Mouse (Mus musculus) embryonic facial prominence, embryonic 12.5 days (tissue): Measurements from ENCODE around the gene Trit1. TPM values are rescaled to one million over a fixed set of nuclear protein-coding genes. Genes with fewer than 3 reads are reported as not detected.
A peak's percentile ranks its signal among the peaks of the same experiment; 100 is the strongest.

Source experiments
- ATAC-seq: fragments of 200-750 bp; cut with Nextera tagmentation; 2 replicates; pipeline ENCODE4 v1.8.0; 2017; ENCODE audit not compliant: insufficient number of reproducible peaks, insufficient read depth, low FRiP score, low TSS enrichment
- H3K27ac ChIP-seq: fragments of 300-500 bp; sonication (generic); 2 replicates; pipeline ENCODE4 v1.5.1; 2016; ENCODE audit warnings: mild to moderate bottlenecking
- H3K27me3 ChIP-seq: fragments of 300-500 bp; sonication (generic); 2 replicates; pipeline ENCODE4 v1.6.1; 2016; ENCODE audit warnings: mild to moderate bottlenecking, moderate library complexity
- H3K36me3 ChIP-seq: fragments of 300-500 bp; sonication (generic); 2 replicates; pipeline ENCODE4 v1.6.1; 2016; ENCODE audit warnings: mild to moderate bottlenecking
- H3K4me1 ChIP-seq: fragments of 300-500 bp; sonication (generic); 2 replicates; pipeline ENCODE4 v1.6.1; 2016
- H3K4me2 ChIP-seq: fragments of 300-500 bp; sonication (generic); replicated peaks from 2 replicates; pipeline ENCODE4 v1.6.1; 2016; ENCODE audit warnings: mild to moderate bottlenecking, moderate library complexity
- H3K4me3 ChIP-seq: fragments of 300-500 bp; sonication (generic); 2 replicates; pipeline ENCODE4 v1.5.1; 2016; ENCODE audit warnings: mild to moderate bottlenecking
- H3K9ac ChIP-seq: fragments of 300-500 bp; sonication (generic); 2 replicates; pipeline ENCODE4 v1.6.1; 2016; ENCODE audit warnings: mild to moderate bottlenecking, moderate library complexity
- H3K9me3 ChIP-seq: fragments of 300-500 bp; sonication (generic); 2 replicates; pipeline ENCODE4 v1.6.1; 2016; ENCODE audit warnings: mild to moderate bottlenecking, moderate library complexity
- WGBS: fragments of 180-500 bp; shearing (Covaris S2); methylation state at CpG from one replicate; pipeline ENCODE4 v1.1.7; 2016; 5-methylcytosine and 5-hydroxymethylcytosine counted together
- polyA plus RNA-seq: library from polyadenylated mRNA; unstranded; fragments of >200 nt; fragmentation: Nextera tagmentation; extraction: Ambion mirVana; gene quantifications from 2 replicates; pipeline ENCODE4 v1.2.1, GENCODE M21; 2016

Gene Trit1
- polyA plus RNA-seq, 1 experiment from 2014 or later: 23.4 TPM

- H3K27ac ChIP-seq: no peak overlapping the region
- WGBS: 100% methylated on average over 1 of the region's 1 CpGs
Observed at GRCm38 (mm10) chr4:123022896-123023295, 6.5 kb downstream of the Trit1 start.

GRCm38 (mm10) chr4:123025418-123025817, 9.0 kb downstream of the Trit1 start:
- ATAC-seq: no peak
- no peak overlapping the region for H3K27ac ChIP-seq
- H3K27me3 ChIP-seq: no peaks in the 10 kb centered on the region
- no peak overlapping the region for H3K9ac ChIP-seq
- 84% methylated on average over 2 of the region's 2 CpGs for WGBS
- no peak overlapping the region for H3K4me3 ChIP-seq
- H3K4me2 ChIP-seq: no peak overlapping the region
- H3K36me3 ChIP-seq: peaks cover 38% of the 10 kb centered on the region
- H3K4me1 ChIP-seq: no peaks in the 10 kb centered on the region
- H3K9me3 ChIP-seq: no peaks in the 10 kb centered on the region

More at GRCm38 (mm10) chr4:123022896-123023295, 6.5 kb downstream of the Trit1 start:
- no peak overlapping the region for H3K9ac ChIP-seq
- H3K4me1 ChIP-seq: peaks cover 14% of the 10 kb centered on the region
- no peak overlapping the region for H3K4me2 ChIP-seq
- no peaks in the 10 kb centered on the region for H3K9me3 ChIP-seq
- no peak overlapping the region for H3K4me3 ChIP-seq
- ATAC-seq: no peak
- no peaks in the 10 kb centered on the region for H3K27me3 ChIP-seq
- H3K36me3 ChIP-seq: peaks cover 31% of the 10 kb centered on the region

- Histone ChIP-seq H3K4me1 (no peaks in the 10 kb centered on the region), H3K4me3 (no peak overlapping the region), H3K27me3 (no peaks in the 10 kb centered on the region), H3K27ac (no peak overlapping the region), H3K9ac (no peak overlapping the region), H3K36me3 (peaks cover 36% of the 10 kb centered on the region), H3K9me3 (no peaks in the 10 kb centered on the region), H3K4me2 (no peak overlapping the region)
- no peak for ATAC-seq
- WGBS: 95% methylated on average over 13 of the region's 13 CpGs
Observed at GRCm38 (mm10) chr4:123026161-123026560, 9.8 kb downstream of the Trit1 start.

- Histone ChIP-seq H3K27ac (no peak overlapping the region), H3K4me3 (no peak overlapping the region), H3K36me3 (peaks cover 36% of the 10 kb centered on the region), H3K4me1 (no peaks in the 10 kb centered on the region), H3K9ac (no peak overlapping the region), H3K27me3 (no peaks in the 10 kb centered on the region), H3K4me2 (no peak overlapping the region), H3K9me3 (no peaks in the 10 kb centered on the region)
- ATAC-seq: no peak
- 86% methylated on average over 4 of the region's 4 CpGs for WGBS
Observed at GRCm38 (mm10) chr4:123026597-123026996, 10.2 kb downstream of the Trit1 start.

GRCm38 (mm10) chr4:123034841-123035240, 18.4 kb downstream of the Trit1 start:
- Histone ChIP-seq H3K36me3 (peaks cover 39% of the 10 kb centered on the region), H3K4me1 (no peaks in the 10 kb centered on the region), H3K9me3 (no peaks in the 10 kb centered on the region), H3K27ac (no peak overlapping the region), H3K9ac (no peak overlapping the region), H3K27me3 (no peaks in the 10 kb centered on the region), H3K4me2 (no peak overlapping the region), H3K4me3 (no peak overlapping the region)
- 95% methylated on average over 2 of the region's 2 CpGs for WGBS
- ATAC-seq: no peak

GRCm38 (mm10) chr4:123035636-123036035, 19.2 kb downstream of the Trit1 start:
- H3K4me2 ChIP-seq: no peak overlapping the region
- no peaks in the 10 kb centered on the region for H3K27me3 ChIP-seq
- no peak for ATAC-seq
- 96% methylated on average over 2 of the region's 2 CpGs for WGBS
- no peaks in the 10 kb centered on the region for H3K4me1 ChIP-seq
- no peak overlapping the region for H3K27ac ChIP-seq
- no peak overlapping the region for H3K4me3 ChIP-seq
- peaks cover 43% of the 10 kb centered on the region for H3K36me3 ChIP-seq
- no peak overlapping the region for H3K9ac ChIP-seq
- no peaks in the 10 kb centered on the region for H3K9me3 ChIP-seq

- Histone ChIP-seq H3K4me1 (no peaks in the 10 kb centered on the region), H3K4me3 (no peak overlapping the region), H3K36me3 (peaks cover 40% of the 10 kb centered on the region), H3K27ac (no peak overlapping the region), H3K9ac (no peak overlapping the region), H3K27me3 (no peaks in the 10 kb centered on the region), H3K4me2 (no peak overlapping the region), H3K9me3 (no peaks in the 10 kb centered on the region)
- WGBS: 63% methylated on average over 3 of the region's 3 CpGs
- ATAC-seq: no peak
Observed at GRCm38 (mm10) chr4:123036710-123037109, 20.3 kb downstream of the Trit1 start.

- Histone ChIP-seq H3K9me3 (no peaks in the 10 kb centered on the region), H3K9ac (no peak overlapping the region), H3K27ac (no peak overlapping the region), H3K27me3 (no peaks in the 10 kb centered on the region), H3K4me3 (no peak overlapping the region), H3K4me1 (no peaks in the 10 kb centered on the region), H3K36me3 (peaks cover 42% of the 10 kb centered on the region), H3K4me2 (no peak overlapping the region)
- no peak for ATAC-seq
- 90% methylated on average over 6 of the region's 6 CpGs for WGBS
Observed at GRCm38 (mm10) chr4:123041131-123041530, 24.7 kb downstream of the Trit1 start.

- peaks cover 59% of the 10 kb centered on the region for H3K36me3 ChIP-seq
Observed at GRCm38 (mm10) chr4:123043858-123044257, 27.5 kb downstream of the Trit1 start.

GRCm38 (mm10) chr4:123044842-123045241, 28.4 kb downstream of the Trit1 start:
- peaks cover 59% of the 10 kb centered on the region for H3K36me3 ChIP-seq
- 86% methylated on average over 4 of the region's 4 CpGs for WGBS
- ATAC-seq: no peak
- no peak overlapping the region for H3K4me2 ChIP-seq
- H3K4me1 ChIP-seq: no peaks in the 10 kb centered on the region
- no peaks in the 10 kb centered on the region for H3K9me3 ChIP-seq
- H3K9ac ChIP-seq: no peak overlapping the region
- H3K4me3 ChIP-seq: no peak overlapping the region
- no peaks in the 10 kb centered on the region for H3K27me3 ChIP-seq
- 0 out of 2 replicates have a peak overlapping the region, but pooled peaks have one; percentile 11 for H3K27ac ChIP-seq

More at GRCm38 (mm10) chr4:123043858-123044257, 27.5 kb downstream of the Trit1 start:
- H3K9ac ChIP-seq: no peak overlapping the region
- no peak overlapping the region for H3K27ac ChIP-seq
- no peaks in the 10 kb centered on the region for H3K9me3 ChIP-seq
- H3K4me1 ChIP-seq: no peaks in the 10 kb centered on the region
- no peak overlapping the region for H3K4me3 ChIP-seq
- 88% methylated on average over 1 of the region's 1 CpGs for WGBS
- H3K4me2 ChIP-seq: no peak overlapping the region
- no peak for ATAC-seq
- H3K27me3 ChIP-seq: no peaks in the 10 kb centered on the region

- Histone ChIP-seq H3K4me3 (no peak overlapping the region), H3K27ac (peak overlapping the region; percentile 69; the same call in 1 of the 2 replicates), H3K9ac (no peak overlapping the region), H3K9me3 (no peaks in the 10 kb centered on the region), H3K4me1 (peaks cover 14% of the 10 kb centered on the region), H3K27me3 (no peaks in the 10 kb centered on the region), H3K36me3 (peaks cover 51% of the 10 kb centered on the region), H3K4me2 (no peak overlapping the region)
- 0 out of 2 replicates have a peak, but pooled peaks have one; percentile 39 for ATAC-seq
- WGBS: 78% methylated on average over 3 of the region's 3 CpGs
Observed at GRCm38 (mm10) chr4:123046300-123046699, 29.9 kb downstream of the Trit1 start.

GRCm38 (mm10) chr4:123050681-123051211, 34.3 kb downstream of the Trit1 start:
- WGBS: 66% methylated on average over 5 of the region's 5 CpGs
- peaks cover 14% of the 10 kb centered on the region for H3K4me1 ChIP-seq
- H3K27ac ChIP-seq: peak overlapping the region; percentile 12; the same call in 1 of the 2 replicates
- no peak overlapping the region for H3K9ac ChIP-seq
- peaks cover 63% of the 10 kb centered on the region for H3K36me3 ChIP-seq
- no peak overlapping the region for H3K4me3 ChIP-seq
- no peaks in the 10 kb centered on the region for H3K27me3 ChIP-seq
- H3K9me3 ChIP-seq: no peaks in the 10 kb centered on the region
- ATAC-seq: peak; percentile 81
- no peak overlapping the region for H3K4me2 ChIP-seq
